Mouse (Mus musculus) layer of hippocampus, postnatal 25 days (tissue): ENCODE results near the gene Sgf29. TPM values are rescaled to one million over a fixed set of nuclear protein-coding genes. Genes with fewer than 3 reads are reported as not detected.

ENCODE experiments used
- DNase-seq, 2 experiments: peaks; one replicate each; pipeline ENCODE4 v3.0.0; 2022; ENCODE audit warnings: mixed read lengths in 2 of 2, low spot score in 1 of 2; ENCODE audit errors: extremely low spot score in 1 of 2
- total RNA-seq, 2 experiments: library from RNA; stranded (reverse); gene quantifications; 2 replicates each; pipeline ENCODE4 v1.2.3; 2021

Sgf29 gene
- total RNA-seq: 10 to 100 TPM; 30.5 to 35.1 TPM

DNA sequence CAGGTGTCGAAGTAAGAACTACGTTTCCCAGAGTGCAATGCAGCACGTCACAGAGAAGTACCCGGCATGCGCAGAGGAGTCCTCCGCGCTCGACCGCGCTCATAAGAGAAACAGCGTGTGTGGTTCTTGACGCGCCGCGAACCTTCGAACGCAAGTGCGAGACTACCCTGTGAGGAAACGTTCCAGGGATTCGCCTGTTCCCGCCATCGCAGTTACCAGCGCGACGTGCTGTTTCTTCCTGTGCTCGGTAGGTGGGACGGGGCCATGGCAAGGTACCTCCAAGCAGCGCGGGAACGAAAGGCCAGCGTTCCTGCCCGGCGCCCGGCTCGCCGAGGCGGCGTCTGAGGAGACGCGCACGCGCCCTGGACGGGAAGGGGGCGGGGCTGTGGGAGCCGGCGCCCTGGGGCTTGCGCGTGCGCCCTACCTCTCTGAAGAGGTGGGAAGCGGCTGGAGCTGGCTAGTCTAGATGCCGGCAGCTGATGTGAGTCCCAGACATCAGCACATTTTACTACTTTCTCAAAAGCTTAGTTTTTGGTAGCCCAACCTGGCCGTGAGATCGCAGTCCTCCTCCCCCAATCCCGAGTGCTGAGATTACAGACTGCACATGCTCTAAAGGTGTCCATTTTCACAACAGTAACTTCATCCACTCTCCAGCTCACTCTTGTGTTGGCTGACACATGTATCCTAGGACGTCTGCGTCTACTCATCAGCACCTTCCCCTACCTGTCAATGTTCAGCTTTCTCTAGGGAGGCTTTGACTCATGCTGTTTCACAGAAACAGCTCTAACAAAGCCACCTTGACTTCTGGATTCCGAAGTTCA lies at the start of gene Sgf29:
Gene Sgf29 (plus strand): TSS at position 79 of the 821 bp plus-strand sequence.
- DNase-seq: peak; percentile 89 to 95

DNA sequence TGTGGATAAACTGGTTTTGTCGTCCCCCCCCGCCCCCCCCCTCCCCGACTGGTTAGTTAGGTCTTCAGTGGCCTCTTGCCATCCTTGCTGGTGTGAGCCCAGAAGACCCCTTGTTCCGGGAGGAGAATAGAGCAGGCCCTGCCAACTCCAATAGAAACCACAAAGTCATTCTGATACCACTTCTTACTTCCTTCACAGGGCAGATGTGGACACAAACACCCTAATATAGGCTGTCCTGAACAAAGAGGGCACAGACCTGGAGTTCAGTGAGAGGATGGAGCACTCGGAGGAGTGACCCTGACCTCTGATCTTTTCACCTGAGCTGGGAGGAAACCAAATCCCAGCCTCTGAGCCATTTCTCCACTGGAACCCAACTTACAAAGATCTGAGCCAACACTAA lies 47.2 kb upstream of the Sgf29 start:
- no peak for DNase-seq

DNA sequence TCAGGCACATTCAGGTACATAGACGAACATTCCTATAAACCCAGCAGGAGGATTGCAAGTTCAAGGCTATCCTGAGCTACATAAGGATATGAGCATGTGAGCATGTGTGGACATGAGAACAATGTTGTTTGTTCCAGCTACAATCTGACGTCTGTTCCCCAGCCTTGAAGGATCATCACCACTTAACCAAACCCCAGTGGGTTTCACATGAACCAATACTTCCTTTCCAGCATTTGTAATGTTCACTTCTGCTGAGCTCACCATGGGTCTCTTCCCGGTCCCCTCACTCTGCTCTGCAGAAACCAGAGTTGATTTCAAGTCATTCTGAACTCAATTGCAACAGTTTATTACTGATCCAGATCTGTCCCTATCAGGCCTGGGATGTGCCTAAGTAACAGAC lies 46.5 kb upstream of the Sgf29 start:
- no peak for DNase-seq

DNA sequence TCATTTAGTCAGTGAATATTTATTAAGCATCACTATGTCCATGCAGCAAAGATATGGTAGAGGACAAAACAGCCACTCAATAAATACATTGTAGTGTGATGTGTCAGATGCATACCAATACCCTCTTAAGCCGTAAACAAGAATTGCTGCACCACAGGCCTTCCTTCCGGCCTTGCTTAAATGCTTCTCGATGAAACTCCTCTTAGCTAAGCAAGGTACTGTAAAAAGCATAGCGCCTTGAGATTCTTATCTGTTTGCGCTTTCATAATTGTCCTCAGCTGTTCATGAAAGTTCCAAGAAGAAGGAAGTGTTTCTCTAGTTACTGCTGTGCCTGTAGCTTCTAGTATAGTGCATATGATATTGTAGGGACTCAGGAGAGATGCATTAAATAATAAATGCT lies 42.5 kb upstream of the Sgf29 start:
- DNase-seq: no peak

DNA sequence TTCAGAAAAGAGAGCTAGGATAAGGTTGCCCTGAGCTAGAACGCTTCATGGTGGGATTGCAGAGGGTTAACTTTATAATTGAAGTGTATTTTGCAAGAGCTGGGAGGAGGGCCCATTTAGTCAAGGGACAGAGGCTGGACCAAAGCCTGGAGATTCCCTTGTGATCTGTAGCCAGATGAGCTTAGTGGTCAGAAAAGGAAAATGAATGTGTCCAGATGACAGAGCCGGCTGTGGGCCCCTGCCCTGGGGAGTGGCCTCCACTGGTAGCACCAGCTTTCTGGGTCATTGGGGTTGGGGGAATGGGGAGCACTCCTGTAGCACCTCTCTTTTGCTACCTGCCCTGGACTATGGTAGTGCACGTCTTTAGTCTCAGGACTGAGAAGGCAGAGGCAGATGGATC lies 42.0 kb upstream of the Sgf29 start:
- DNase-seq: no peak

DNA sequence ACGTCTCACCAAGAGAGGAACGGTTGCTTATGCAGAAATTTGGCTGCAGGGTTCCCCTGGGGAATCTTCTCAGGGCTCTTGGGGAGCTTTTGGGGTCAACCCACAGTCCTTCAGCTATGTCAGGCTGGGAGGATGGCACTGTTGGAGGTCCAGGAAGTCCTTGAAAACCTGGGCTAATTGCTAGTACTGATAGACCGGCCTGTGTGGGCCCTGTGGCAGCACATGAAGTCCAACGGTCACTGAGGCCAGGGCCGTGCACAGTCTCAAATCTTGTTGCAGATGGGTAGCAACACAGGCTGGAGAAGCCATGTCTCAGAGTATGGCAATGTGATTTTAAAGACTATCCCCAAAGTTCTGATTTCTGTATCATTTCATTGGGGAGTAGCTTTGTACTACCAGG lies 41.3 kb upstream of the Sgf29 start:
- no peak for DNase-seq

DNA sequence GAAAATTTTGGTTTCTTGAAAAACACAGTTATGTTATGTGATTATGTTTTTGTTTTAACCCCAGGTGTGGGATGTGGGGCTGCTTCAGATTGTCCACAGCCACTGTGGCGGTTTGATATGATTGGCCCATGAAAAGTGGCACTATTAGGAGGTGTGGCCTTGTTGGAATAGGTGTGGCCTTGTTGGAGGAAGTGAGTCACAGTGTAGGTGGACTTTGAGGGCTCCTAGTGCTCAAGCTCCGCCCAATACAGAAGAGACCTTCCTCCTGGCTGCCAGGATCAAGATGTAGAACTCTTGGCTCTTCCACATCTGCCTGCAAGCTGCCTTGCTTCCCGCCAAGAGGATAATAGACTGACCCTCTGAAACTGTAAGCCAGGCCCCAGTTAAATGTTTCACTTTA lies 36.4 kb upstream of the Sgf29 start:
- no peak for DNase-seq

DNA sequence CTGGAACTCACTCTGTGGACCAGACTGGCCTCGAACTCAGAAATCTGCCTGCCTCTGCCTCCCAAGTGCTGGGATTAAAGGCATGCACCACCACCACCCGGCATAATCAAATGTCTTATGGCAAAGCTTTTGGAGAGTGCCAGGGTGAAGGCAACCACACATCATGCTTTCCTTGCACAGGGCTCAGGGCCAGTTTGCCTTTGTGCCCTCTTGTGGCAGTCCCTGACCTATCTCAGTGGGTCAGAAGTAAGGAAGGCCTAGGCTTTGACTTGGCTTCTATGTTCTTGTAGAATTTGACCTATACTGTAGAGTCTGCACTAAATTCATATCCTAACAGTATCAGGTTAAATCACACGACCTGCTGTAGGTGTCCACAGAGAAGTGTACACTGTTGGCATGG lies 32.4 kb upstream of the Sgf29 start:
- no peak for DNase-seq

DNA sequence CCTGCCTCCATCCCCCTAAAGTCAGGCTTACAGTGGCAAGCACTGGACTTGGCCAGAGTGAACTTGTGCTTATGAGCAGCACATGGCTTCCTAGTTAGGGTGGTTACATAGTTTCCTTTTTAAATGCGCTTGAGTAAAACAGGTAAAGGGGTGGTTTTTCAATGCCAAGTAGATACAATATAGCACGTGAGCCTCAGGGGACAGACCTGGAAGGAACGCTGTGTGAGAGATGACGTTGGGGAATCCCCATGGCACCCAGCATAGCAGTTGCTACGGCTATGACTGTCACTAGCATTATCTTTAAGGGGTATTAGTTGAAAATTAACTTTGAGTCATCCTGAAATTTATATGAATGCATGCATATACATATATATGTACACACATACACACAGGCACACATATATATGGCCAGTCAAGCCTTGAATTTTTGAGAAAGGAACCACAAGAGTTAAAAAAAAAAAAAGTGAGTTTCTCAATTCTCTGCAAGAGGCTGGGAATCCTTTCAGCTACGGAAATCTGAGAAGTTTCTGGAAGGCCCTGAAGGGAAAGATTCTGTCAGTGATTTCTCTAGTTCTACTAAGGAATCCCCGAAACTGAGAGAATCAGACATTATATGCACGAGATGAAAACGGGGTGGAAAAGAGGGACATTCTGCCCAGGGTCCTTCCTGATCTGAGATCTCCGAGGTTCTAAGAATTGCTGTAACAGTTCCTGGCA lies 29.4 kb upstream of the Sgf29 start:
- DNase-seq: no peak

DNA sequence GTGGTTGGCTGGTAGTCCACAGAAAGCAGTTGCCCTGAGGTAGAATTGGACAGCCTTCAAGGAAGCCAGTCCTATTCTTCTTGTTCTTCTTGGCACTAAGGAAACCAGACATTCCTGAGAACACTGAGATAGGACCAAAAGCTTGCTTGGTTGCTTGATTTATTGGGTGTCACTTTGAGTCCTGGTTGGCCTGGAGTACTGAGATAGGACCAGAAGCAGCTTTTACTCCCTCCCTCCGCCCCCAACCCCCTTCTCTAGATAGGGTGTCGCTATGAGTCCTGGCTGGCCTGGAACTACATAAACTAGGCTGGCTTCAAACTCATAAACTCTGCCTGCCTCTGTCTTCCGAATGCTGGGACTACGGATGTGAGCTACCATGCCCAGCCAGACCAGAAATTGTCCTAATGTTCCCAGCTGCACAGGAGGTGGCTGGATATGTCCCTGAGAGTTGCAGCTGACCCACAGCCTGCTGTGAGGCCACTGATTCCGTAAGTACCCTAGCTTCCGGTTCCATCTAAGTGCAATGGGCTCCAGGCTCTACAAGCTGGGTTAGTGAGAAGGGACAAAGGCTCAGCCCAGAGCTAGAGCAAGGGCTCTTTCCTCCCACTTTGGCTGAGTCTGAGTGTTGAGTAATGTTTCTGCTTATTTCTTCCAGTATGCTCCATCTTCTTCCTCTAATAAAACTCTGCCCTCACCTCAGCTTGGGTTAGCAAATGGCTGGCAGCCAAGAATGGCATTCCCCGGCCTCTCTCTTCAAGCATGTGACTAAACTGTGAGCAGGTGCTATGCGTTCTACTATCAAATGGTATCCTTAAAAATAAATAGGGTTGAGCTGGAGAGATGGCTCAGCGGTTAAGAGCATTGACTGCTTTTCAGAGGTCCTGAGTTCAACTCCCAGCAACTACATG lies 27.4 kb upstream of the Sgf29 start:
- no peak for DNase-seq

DNA sequence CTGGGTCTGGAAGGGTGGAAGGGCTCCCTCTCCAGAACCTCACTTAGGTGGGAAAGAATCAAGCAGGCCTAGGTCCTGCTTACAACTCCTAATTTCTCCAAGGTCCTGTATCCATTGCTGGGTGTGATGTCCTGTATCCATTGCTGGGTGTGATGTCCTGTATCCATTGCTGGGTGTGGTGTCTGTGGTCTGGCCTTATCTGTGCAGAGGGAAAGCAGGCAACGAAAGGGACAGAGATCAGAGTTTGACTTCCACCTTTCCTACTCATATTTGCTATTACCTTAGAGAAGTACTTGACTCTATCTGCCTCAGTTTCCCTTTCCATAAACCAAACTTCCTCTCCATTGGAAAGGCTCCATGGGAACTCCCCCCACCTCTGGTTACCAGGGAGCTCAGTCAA lies 25.7 kb upstream of the Sgf29 start:
- DNase-seq: no peak

DNA sequence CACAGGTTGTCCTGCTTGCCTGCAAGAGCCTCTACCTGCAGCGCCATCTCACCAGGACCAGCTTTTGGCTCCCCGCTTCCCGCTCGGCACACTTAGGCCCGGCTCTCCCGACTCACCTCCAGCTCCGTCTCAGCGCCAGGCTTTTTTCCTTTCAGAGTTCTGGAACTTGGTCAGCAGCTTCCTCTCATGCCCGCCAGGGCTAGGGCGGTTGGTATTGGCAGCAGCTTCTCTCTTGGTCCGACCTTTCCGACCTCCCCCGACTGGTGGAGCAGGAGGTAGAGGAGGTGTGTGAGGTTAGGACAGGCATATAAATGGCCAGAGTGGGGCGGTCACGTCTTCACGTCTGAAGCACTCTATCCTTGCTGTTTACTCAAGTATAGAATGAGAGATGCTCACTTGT lies 24.3 kb upstream of the Sgf29 start:
- no peak for DNase-seq

DNA sequence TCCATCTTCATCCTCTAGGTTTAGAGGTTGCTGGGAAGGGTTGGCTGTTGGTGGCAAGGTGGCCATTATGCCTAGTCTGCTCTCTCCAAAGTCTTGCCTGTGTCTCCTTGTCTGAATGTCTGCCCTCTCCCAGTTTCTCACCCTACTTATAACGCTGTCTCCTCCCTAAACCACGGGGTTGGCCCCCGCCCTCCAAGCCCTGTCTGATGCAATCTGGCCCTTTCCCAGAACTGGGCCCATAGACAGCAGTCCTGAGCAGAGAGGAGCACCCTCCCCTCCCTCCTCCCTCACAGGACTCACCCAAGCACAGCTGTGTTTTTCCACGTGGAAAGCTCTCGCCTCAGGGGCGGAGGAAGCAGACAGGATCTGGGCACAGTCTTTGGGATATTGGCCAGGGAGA lies 23.7 kb upstream of the Sgf29 start:
- DNase-seq: no peak

DNA sequence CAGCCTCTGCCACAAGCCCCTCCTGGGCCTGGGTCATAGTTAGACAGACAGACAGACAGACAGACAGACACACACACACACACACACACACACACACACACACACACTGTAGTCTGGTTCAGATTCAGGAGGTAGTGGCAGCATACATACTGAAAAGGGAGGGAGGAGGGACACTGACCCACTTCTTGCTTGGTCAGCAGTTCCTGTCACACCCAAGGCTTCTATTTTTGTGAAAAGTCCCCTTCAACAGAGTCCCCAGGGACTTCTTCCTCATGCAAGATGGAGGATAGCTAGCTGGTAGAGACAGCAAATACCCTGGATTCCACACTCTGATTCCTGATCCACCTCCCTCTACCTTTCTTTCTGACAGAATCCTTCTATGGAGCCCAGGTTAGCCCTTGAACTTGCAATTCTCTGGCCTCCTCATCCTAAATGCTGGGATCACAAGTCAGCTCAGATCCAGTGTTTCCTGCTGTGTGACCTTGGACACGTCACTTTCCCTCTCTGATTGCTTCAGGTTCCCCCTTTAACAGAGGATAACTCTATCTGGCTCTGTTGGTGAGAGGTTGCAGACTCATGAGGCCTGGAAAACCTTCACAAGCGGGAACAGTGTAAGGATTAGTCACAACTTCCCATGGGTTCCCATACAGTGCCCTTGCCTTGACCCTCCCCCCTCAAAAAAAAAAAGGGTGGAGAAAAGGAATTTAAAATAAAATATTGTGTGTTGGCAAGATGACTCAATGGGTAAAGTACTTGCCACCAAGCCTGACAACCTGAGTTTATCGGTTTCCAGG lies 23.1 kb upstream of the Sgf29 start:
- no peak for DNase-seq

DNA sequence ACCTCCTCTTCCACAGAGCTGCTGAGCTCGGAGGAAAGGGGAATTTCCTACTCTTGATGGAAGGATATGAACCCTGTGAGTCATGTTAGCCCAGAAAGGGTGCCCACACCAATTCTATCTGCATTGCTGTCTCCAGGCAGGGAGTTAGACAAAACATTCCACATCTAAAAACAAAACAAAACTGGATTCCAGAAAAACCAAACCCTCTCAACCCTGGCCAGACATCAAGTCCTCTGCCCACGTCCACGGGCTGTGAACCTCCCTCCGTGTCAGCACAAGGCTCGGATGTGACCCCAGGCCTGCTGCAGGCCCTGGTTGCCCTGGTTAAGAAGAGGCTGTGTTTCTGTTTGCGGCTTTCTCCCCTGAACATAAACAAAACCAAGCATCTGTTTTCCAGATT lies 21.0 kb upstream of the Sgf29 start:
- DNase-seq: no peak

DNA sequence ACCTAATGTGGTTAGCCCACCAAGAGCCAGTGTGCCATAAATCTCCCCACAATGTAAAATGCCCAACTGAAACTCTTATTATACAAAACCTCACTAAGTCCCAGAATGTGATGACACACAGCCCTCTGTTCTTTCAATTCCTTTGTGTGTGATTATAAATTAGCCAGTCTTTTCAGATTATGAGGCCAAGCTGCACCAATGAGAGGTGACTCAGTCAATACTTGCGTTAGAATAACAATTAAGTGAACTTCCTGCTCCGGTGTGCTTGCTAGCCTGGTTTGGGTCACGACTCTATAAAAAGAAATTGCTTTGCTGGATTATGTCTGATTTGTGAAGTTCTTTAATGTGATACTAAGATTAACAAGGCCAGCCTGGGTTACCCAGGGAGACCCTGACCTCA lies 19.2 kb upstream of the Sgf29 start:
- no peak for DNase-seq

DNA sequence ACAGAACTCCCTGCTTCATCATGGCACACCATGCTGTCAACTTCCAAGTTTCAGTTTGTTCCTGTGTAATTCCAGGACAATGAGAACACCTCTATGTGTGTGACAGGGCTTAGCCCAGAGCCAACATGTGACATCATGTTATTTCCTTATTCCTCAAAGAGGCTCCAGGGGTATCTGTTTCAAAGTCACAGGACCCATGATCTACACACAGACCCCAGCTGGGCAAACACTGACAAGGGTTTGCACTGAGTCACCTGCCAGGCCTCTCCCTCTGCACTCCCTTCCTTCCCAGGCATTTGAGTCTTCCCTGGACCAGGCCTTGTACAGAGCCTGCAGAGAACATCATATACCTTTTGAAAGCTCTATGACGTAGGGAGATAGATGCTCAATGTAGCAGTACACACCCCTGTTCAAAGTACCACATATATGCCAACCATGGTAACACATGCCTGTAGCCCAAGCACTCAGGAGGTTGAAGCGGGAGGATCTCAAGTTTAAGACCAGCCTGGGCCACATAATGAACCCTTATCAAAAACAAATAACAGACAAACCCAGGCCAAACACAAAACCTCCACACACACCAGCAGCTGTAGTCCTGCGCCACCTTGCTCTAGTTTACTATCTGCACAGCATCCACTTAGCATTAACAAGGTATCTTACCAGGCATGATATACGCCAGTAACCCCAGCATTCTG lies 18.1 kb upstream of the Sgf29 start, which contains the start of gene Nupr1:
Gene Nupr1 (minus strand): TSS at position 38 of the 695 bp plus-strand sequence.
- no peak for DNase-seq

DNA sequence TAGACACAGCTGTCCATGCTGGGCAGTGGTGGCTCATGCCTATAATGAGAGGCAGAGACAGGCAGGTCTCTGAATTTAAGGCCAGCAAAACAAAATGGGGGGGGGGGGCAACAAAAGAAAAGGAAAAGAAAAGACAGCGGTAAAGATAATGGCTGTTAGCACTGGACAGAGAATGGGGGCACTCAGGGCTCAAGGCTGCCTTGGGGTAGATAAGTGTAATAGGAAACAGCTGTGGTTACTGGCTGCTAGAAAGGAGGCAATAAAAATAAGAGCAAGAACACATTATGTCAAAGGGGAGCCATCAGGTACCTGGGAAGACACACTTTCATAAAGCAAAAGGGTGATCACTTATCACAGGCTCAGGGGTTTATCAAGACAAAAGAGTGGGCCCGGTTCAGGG lies 16.6 kb upstream of the Sgf29 start:
- DNase-seq: no peak

DNA sequence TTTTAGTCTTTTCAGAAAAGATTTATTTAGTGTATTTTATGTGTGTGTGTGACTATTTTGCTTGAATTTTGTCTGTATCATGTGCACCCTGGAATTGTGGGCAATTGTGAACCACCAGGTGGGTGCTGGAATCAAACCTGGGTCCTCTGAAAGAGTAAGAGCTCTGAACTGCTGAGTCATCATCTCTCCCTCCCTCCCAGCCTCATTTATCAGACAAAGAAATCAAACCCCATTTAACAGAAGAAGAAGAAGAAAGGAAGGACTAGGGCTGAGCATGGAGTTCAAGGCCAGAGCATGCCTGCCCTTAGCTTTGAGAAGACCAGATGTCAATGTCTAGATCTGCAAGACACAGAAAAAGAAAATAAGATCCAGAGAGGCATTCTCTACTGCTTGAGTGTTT lies 13.7 kb upstream of the Sgf29 start:
- no peak for DNase-seq
